Mouse (Mus musculus) kidney, embryonic 16.5 days (tissue): ENCODE measurements at regions not wholly inside any gene's neighbourhood (a gene's known extent, or its start where the extent isn't known, plus 50 kb on each side); places are given as distances from the start of the nearest gene placed in this dataset.
A peak's percentile ranks its signal among the peaks of the same experiment; 100 is the strongest.

Source experiments
- ATAC-seq: fragments of 200-750 bp; cut with Nextera tagmentation; 2 replicates; pipeline ENCODE4 v1.8.0; 2017; ENCODE audit warnings: moderate TSS enrichment; ENCODE audit not compliant: low FRiP score, low TSS enrichment
- H3K27ac ChIP-seq: fragments of 300-500 bp; sonication (generic); 2 replicates; pipeline ENCODE4 v1.5.1; 2014; ENCODE audit warnings: low read length
- H3K27me3 ChIP-seq: fragments of 300-500 bp; sonication (generic); 2 replicates; pipeline ENCODE4 v1.6.1; 2014; ENCODE audit warnings: low read length, control low read depth, mixed read lengths; ENCODE audit not compliant: insufficient read depth
- H3K36me3 ChIP-seq: fragments of 300-500 bp; sonication (generic); 2 replicates; pipeline ENCODE4 v1.6.1; 2014; ENCODE audit warnings: low read length, control low read depth, mixed read lengths; ENCODE audit not compliant: insufficient read depth
- H3K4me1 ChIP-seq: fragments of 300-500 bp; sonication (generic); 2 replicates; pipeline ENCODE4 v1.6.1; 2014; ENCODE audit warnings: low read length, control low read depth, mixed read lengths; ENCODE audit not compliant: insufficient read depth
- H3K4me2 ChIP-seq: fragments of 300-500 bp; sonication (generic); replicated peaks from 2 replicates; pipeline ENCODE4 v1.6.1; 2014; ENCODE audit warnings: low read depth, low read length
- H3K4me3 ChIP-seq: fragments of 300-500 bp; sonication (generic); 2 replicates; pipeline ENCODE4 v1.5.1; 2014; ENCODE audit warnings: mild to moderate bottlenecking, low read length
- H3K9ac ChIP-seq: fragments of 300-500 bp; sonication (generic); replicated peaks from 2 replicates; pipeline ENCODE4 v1.6.1; 2014; ENCODE audit warnings: low read length
- H3K9me3 ChIP-seq: fragments of 300-500 bp; sonication (generic); 2 replicates; pipeline ENCODE4 v1.6.1; 2016; ENCODE audit warnings: low read length, control low read depth
- WGBS: fragments of 180-500 bp; shearing (Covaris S2); extraction: QIAGEN DNeasy Blood & Tissue Kit; methylation state at CpG from one replicate; pipeline ENCODE4 v1.1.7; 2014; 5-methylcytosine and 5-hydroxymethylcytosine counted together

- H3K4me1 ChIP-seq: peaks cover 18% of the 10 kb centered on the region; the same call in 1 of the 2 replicates
- ATAC-seq: no peak
- no peak overlapping the region for H3K4me2 ChIP-seq
- no peaks in the 10 kb centered on the region for H3K9me3 ChIP-seq
- no peaks in the 10 kb centered on the region for H3K27me3 ChIP-seq
- no peaks in the 10 kb centered on the region for H3K36me3 ChIP-seq
- H3K4me3 ChIP-seq: no peak overlapping the region
- WGBS: 80% methylated on average over 5 of the region's 5 CpGs
- H3K9ac ChIP-seq: no peak overlapping the region
- H3K27ac ChIP-seq: no peak overlapping the region
Measured at GRCm38 (mm10) chr8:116410041-116410440, 94.7 kb upstream of the Dynlrb2 start.

- 91% methylated on average over 6 of the region's 6 CpGs for WGBS
- Histone ChIP-seq H3K4me3 (no peak overlapping the region), H3K4me1 (peaks cover 18% of the 10 kb centered on the region; the same call in 1 of the 2 replicates), H3K27ac (no peak overlapping the region), H3K9me3 (no peaks in the 10 kb centered on the region), H3K4me2 (no peak overlapping the region), H3K27me3 (no peaks in the 10 kb centered on the region), H3K9ac (no peak overlapping the region), H3K36me3 (no peaks in the 10 kb centered on the region)
- ATAC-seq: no peak
Measured at GRCm38 (mm10) chr8:116409011-116409410, 95.8 kb upstream of the Dynlrb2 start.

GRCm38 (mm10) chr8:116404571-116404970 lies 100.2 kb upstream of the Dynlrb2 start:
- Histone ChIP-seq H3K4me2 (no peak overlapping the region), H3K4me1 (0 out of 2 replicates have a peak, but pooled peaks cover 5% of the 10 kb centered on the region), H3K4me3 (no peak overlapping the region), H3K9me3 (0 out of 2 replicates have a peak, but pooled peaks cover 3% of the 10 kb centered on the region), H3K36me3 (no peaks in the 10 kb centered on the region), H3K27me3 (no peaks in the 10 kb centered on the region), H3K27ac (no peak overlapping the region), H3K9ac (no peak overlapping the region)
- ATAC-seq: no peak

GRCm38 (mm10) chr8:116403366-116403765 lies 101.4 kb upstream of the Dynlrb2 start:
- Histone ChIP-seq H3K36me3 (no peaks in the 10 kb centered on the region), H3K27ac (no peak overlapping the region; the same call in 1 of the 2 replicates), H3K4me3 (no peak overlapping the region), H3K4me1 (0 out of 2 replicates have a peak, but pooled peaks cover 5% of the 10 kb centered on the region), H3K4me2 (no peak overlapping the region), H3K9me3 (0 out of 2 replicates have a peak, but pooled peaks cover 3% of the 10 kb centered on the region), H3K9ac (no peak overlapping the region), H3K27me3 (no peaks in the 10 kb centered on the region)
- WGBS: 26% methylated on average over 5 of the region's 5 CpGs
- ATAC-seq: 0 out of 2 replicates have a peak, but pooled peaks have one; percentile 59

GRCm38 (mm10) chr8:116399452-116399851 lies 105.3 kb upstream of the Dynlrb2 start:
- Histone ChIP-seq H3K9ac (no peak overlapping the region), H3K4me3 (no peak overlapping the region), H3K36me3 (0 out of 2 replicates have a peak, but pooled peaks cover 2% of the 10 kb centered on the region), H3K27me3 (no peaks in the 10 kb centered on the region), H3K4me1 (0 out of 2 replicates have a peak, but pooled peaks cover 5% of the 10 kb centered on the region), H3K4me2 (no peak overlapping the region), H3K27ac (peak overlapping the region; percentile 81), H3K9me3 (0 out of 2 replicates have a peak, but pooled peaks cover 10% of the 10 kb centered on the region)
- ATAC-seq: peak; percentile 90
- WGBS: 44% methylated on average over 2 of the region's 2 CpGs

- peak; percentile 75; the same call in 1 of the 2 replicates for ATAC-seq
- no peak overlapping the region for H3K4me3 ChIP-seq
- 0 out of 2 replicates have a peak, but pooled peaks cover 10% of the 10 kb centered on the region for H3K9me3 ChIP-seq
- 47% methylated on average over 11 of the region's 11 CpGs for WGBS
- no peaks in the 10 kb centered on the region for H3K27me3 ChIP-seq
- H3K4me2 ChIP-seq: no peak overlapping the region
- H3K9ac ChIP-seq: no peak overlapping the region
- 0 out of 2 replicates have a peak, but pooled peaks cover 5% of the 10 kb centered on the region for H3K4me1 ChIP-seq
- H3K36me3 ChIP-seq: 0 out of 2 replicates have a peak, but pooled peaks cover 2% of the 10 kb centered on the region
- H3K27ac ChIP-seq: peak overlapping the region; percentile 76
Measured at GRCm38 (mm10) chr8:116398565-116399205, 106.1 kb upstream of the Dynlrb2 start.

- Histone ChIP-seq H3K9ac (no peak overlapping the region), H3K4me3 (peak overlapping the region; percentile 21; the same call in 1 of the 2 replicates), H3K9me3 (peaks cover 6% of the 10 kb centered on the region; the same call in 1 of the 2 replicates), H3K4me1 (peaks cover 5% of the 10 kb centered on the region; the same call in 1 of the 2 replicates), H3K36me3 (no peaks in the 10 kb centered on the region), H3K27me3 (no peaks in the 10 kb centered on the region), H3K4me2 (peak overlapping the region; percentile 30), H3K27ac (no peak overlapping the region)
- 69% methylated on average over 23 of the region's 23 CpGs for WGBS
- ATAC-seq: no peak
Measured at GRCm38 (mm10) chr8:116385193-116385955, 119.4 kb upstream of the Dynlrb2 start.

GRCm38 (mm10) chr8:116384418-116385089 lies 120.2 kb upstream of the Dynlrb2 start:
- H3K27me3 ChIP-seq: no peaks in the 10 kb centered on the region
- peak overlapping the region; percentile 30; the same call in 1 of the 2 replicates for H3K4me2 ChIP-seq
- peaks cover 5% of the 10 kb centered on the region; the same call in 1 of the 2 replicates for H3K4me1 ChIP-seq
- 64% methylated on average over 15 of the region's 15 CpGs for WGBS
- no peak overlapping the region for H3K4me3 ChIP-seq
- 0 out of 2 replicates have a peak, but pooled peaks cover 3% of the 10 kb centered on the region for H3K9me3 ChIP-seq
- H3K27ac ChIP-seq: no peak overlapping the region
- no peak overlapping the region for H3K9ac ChIP-seq
- H3K36me3 ChIP-seq: no peaks in the 10 kb centered on the region
- no peak for ATAC-seq
